Mouse (Mus musculus): ENCODE data around the gene Lpar2. TPM values are rescaled to one million over a fixed set of nuclear protein-coding genes. Genes with fewer than 3 reads are reported as not detected.

Gene Lpar2
- total and polyA plus RNA-seq, 3 experiments: 0.77 to 2.8 TPM; not detected in 1

- no peaks in the 10 kb centered on the region for H3K79me2 ChIP-seq (ENCODE audit: control insufficient read depth, insufficient read depth, low read length, poor library complexity)
- H3K36me3 ChIP-seq (ENCODE audit: control insufficient read depth in 1 of 2, insufficient read depth in 2 of 2, low read length in 2 of 2): no peaks in the 10 kb centered on the region
- no peaks in the 10 kb centered on the region for H3K9me3 ChIP-seq (replicated peaks; ENCODE audit: insufficient read depth, low read length)
- TF ChIP-seq USF1 (IDR thresholded peaks at IDR 0.05; ENCODE audit: low read depth, low read length) (no peak), ETS1 (IDR thresholded peaks at IDR 0.05; ENCODE audit: low read depth, low read length) (no peak), POLR2AphosphoS5 (IDR thresholded peaks at IDR 0.05; ENCODE audit: borderline replicate concordance, low read depth, low read length) (no peak), HCFC1 (IDR thresholded peaks at IDR 0.05; ENCODE audit: low read depth, low read length) (no peak), MYC (IDR thresholded peaks at IDR 0.05; ENCODE audit: low read depth, low read length) (no peak), TBP (IDR thresholded peaks at IDR 0.05; ENCODE audit: low read depth, low read length) (no peak), NELFE (IDR thresholded peaks at IDR 0.05; ENCODE audit: low read depth, low read length) (no peak), ZNF384 (IDR thresholded peaks at IDR 0.05; ENCODE audit: low read depth, low read length) (no peak), POLR2A (IDR thresholded peaks at IDR 0.05; ENCODE audit: control insufficient read depth in 1 of 2, insufficient read depth in 1 of 2, low read depth in 1 of 2, low read length in 2 of 2, poor library complexity in 1 of 2) (no peak), TAL1 (IDR thresholded peaks at IDR 0.05; ENCODE audit: low read length) (no peak), CTCF (IDR thresholded peaks at IDR 0.05 in 2 of 3, conservative IDR thresholded peaks at IDR 0.05 in 1 of 3; ENCODE audit: control insufficient read depth in 1 of 3, insufficient read depth in 1 of 3, low read depth in 2 of 3, low read length in 3 of 3, poor library complexity in 1 of 3, severe bottlenecking in 1 of 3) (no peak), POLR2AphosphoS2 (IDR thresholded peaks at IDR 0.05; ENCODE audit: low read length) (no peak)
- H3K9ac ChIP-seq (ENCODE audit: control insufficient read depth, low read depth, low read length, poor library complexity, severe bottlenecking): no peak overlapping the region
- no peak overlapping the region for H3K27ac ChIP-seq (ENCODE audit: control insufficient read depth, low read depth, low read length)
- DNase-seq (ENCODE audit: low read depth, low spot score): no peak
- H3K4me1 ChIP-seq (ENCODE audit: control insufficient read depth in 1 of 2, insufficient read depth in 2 of 2, low read length in 2 of 2): no peaks in the 10 kb centered on the region
- H3K4me3 ChIP-seq (ENCODE audit: control insufficient read depth in 1 of 2, insufficient read depth in 1 of 2, low read depth in 2 of 2, low read length in 2 of 2): no peak overlapping the region
- no peaks in the 10 kb centered on the region for H3K27me3 ChIP-seq (ENCODE audit: control insufficient read depth in 1 of 2, insufficient read depth in 2 of 2, low read length in 2 of 2)
These were observed 52.4 kb downstream of the Lpar2 start for GRCm38 (mm10) chr8:69874654-69875053.

GRCm38 (mm10) chr8:69876097-69876496 is 53.9 kb downstream of the Lpar2 start:
- TF ChIP-seq USF2 (IDR thresholded peaks at IDR 0.05; ENCODE audit: borderline replicate concordance in 1 of 2, insufficient read depth in 1 of 2, low read depth in 1 of 2, low read length in 2 of 2): no peak
- no peak for TF ChIP-seq MEF2A (IDR thresholded peaks at IDR 0.05; ENCODE audit: extremely low read depth, insufficient replicate concordance, low read depth, low read length, poor library complexity, severe bottlenecking)
- no peak for TF ChIP-seq E2F4 (IDR thresholded peaks at IDR 0.05; ENCODE audit: borderline replicate concordance, low read depth, low read length)
- TF ChIP-seq GABPA (IDR thresholded peaks at IDR 0.05; ENCODE audit: low read depth, low read length): no peak
- no peak for TF ChIP-seq NRF1 (IDR thresholded peaks at IDR 0.05; ENCODE audit: insufficient read depth, low read depth, low read length, poor library complexity, severe bottlenecking)
- no peak for TF ChIP-seq CHD1 (IDR thresholded peaks at IDR 0.05; ENCODE audit: low read depth, low read length)
- no peak for TF ChIP-seq MAFK (IDR thresholded peaks at IDR 0.05; ENCODE audit: borderline replicate concordance, low read depth, low read length)
- no peak for TF ChIP-seq TAL1 (IDR thresholded peaks at IDR 0.05; ENCODE audit: low read length)
- TF ChIP-seq UBTF (IDR thresholded peaks at IDR 0.05; ENCODE audit: borderline replicate concordance, insufficient read depth, low read depth, low read length): no peak
- TF ChIP-seq MXI1 (IDR thresholded peaks at IDR 0.05; ENCODE audit: low read depth, low read length): no peak
- TF ChIP-seq POLR2A (IDR thresholded peaks at IDR 0.05; ENCODE audit: control insufficient read depth in 1 of 2, insufficient read depth in 1 of 2, low read depth in 1 of 2, low read length in 2 of 2, poor library complexity in 1 of 2): no peak
- no peak for TF ChIP-seq RCOR1 (IDR thresholded peaks at IDR 0.05; ENCODE audit: low read depth, low read length)
- Histone ChIP-seq H3K36me3 (ENCODE audit: control insufficient read depth in 1 of 2, insufficient read depth in 2 of 2, low read length in 2 of 2) (no peaks in the 10 kb centered on the region), H3K9me3 (replicated peaks; ENCODE audit: insufficient read depth, low read length) (no peaks in the 10 kb centered on the region), H3K79me2 (ENCODE audit: control insufficient read depth, insufficient read depth, low read length, poor library complexity) (no peaks in the 10 kb centered on the region), H3K4me3 (ENCODE audit: control insufficient read depth in 1 of 2, insufficient read depth in 1 of 2, low read depth in 2 of 2, low read length in 2 of 2) (no peak overlapping the region), H3K27ac (ENCODE audit: control insufficient read depth, low read depth, low read length) (no peak overlapping the region), H3K27me3 (ENCODE audit: control insufficient read depth in 1 of 2, insufficient read depth in 2 of 2, low read length in 2 of 2) (no peaks in the 10 kb centered on the region), H3K4me1 (ENCODE audit: control insufficient read depth in 1 of 2, insufficient read depth in 2 of 2, low read length in 2 of 2) (no peaks in the 10 kb centered on the region), H3K9ac (ENCODE audit: control insufficient read depth, low read depth, low read length, poor library complexity, severe bottlenecking) (no peak overlapping the region)
- DNase-seq (ENCODE audit: low read depth, low spot score): no peak

All from MEL (cell line).